Mouse (Mus musculus): ENCODE results near the gene 2410137M14Rik. TPM values are rescaled to one million over a fixed set of nuclear protein-coding genes. Genes with fewer than 3 reads are reported as not detected.

2410137M14Rik gene
- polyA plus RNA-seq, 1 experiment, result 4.7 TPM

- Histone ChIP-seq H3K4me1 (ENCODE audit: control insufficient read depth, insufficient read depth, low read length) (no peaks in the 10 kb centered on the region), H3K27me3 (ENCODE audit: control insufficient read depth, insufficient read depth, low read length, poor library complexity, severe bottlenecking) (no peaks in the 10 kb centered on the region), H3K9me3 (replicated peaks; ENCODE audit: control insufficient read depth, insufficient read depth, low read length, poor library complexity, severe bottlenecking) (no peaks in the 10 kb centered on the region), H3K36me3 (ENCODE audit: control insufficient read depth, insufficient read depth, low read length, poor library complexity, severe bottlenecking) (peaks cover 14% of the 10 kb centered on the region), H3K9ac (ENCODE audit: low read depth, poor library complexity, severe bottlenecking) (no peak overlapping the region), H3K4me3 (ENCODE audit: low read depth, low read length) (no peak overlapping the region), H3K27ac (ENCODE audit: insufficient read depth, low read length) (no peak overlapping the region)
- no peak for TF ChIP-seq POLR2A (IDR thresholded peaks at IDR 0.05; ENCODE audit: insufficient read depth, low read length)
- no peak for TF ChIP-seq EP300 (IDR thresholded peaks at IDR 0.05; ENCODE audit: insufficient read depth, low read depth, low read length)
- TF ChIP-seq CTCF (IDR thresholded peaks at IDR 0.05; ENCODE audit: low read depth, low read length), result no peak
Observed at GRCm38 (mm10) chr17:36949265-36949664, 31.8 kb downstream of the 2410137M14Rik start.

DNA sequence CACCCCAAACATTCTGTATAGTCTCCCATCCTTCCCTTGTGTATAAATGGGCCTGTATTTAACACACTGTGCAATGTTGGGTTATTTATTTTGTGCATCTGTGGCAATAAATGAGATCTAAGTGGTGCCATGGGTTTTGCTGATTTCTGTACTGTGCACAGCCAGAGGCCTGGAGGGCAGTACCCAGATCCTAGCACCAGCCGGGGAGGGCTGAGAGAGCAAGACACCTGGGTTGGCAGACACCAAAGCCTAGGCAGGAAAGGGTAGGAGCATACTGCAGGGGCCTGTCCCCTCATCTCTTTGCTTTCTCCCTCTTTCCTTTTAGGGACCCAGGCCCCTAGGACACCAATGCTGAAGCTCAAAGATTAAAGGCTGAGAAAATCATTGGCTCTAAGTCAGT, 32.8 kb downstream of the 2410137M14Rik start:
- Histone ChIP-seq H3K4me3 (ENCODE audit: low read depth, low read length) (no peak overlapping the region), H3K27me3 (ENCODE audit: control insufficient read depth, insufficient read depth, low read length, poor library complexity, severe bottlenecking) (no peaks in the 10 kb centered on the region), H3K36me3 (ENCODE audit: control insufficient read depth, insufficient read depth, low read length, poor library complexity, severe bottlenecking) (peaks cover 12% of the 10 kb centered on the region), H3K4me1 (ENCODE audit: control insufficient read depth, insufficient read depth, low read length) (no peaks in the 10 kb centered on the region), H3K9me3 (replicated peaks; ENCODE audit: control insufficient read depth, insufficient read depth, low read length, poor library complexity, severe bottlenecking) (no peaks in the 10 kb centered on the region), H3K27ac (ENCODE audit: insufficient read depth, low read length) (no peak overlapping the region), H3K9ac (ENCODE audit: low read depth, poor library complexity, severe bottlenecking) (no peak overlapping the region)
- no peak for TF ChIP-seq POLR2A (IDR thresholded peaks at IDR 0.05; ENCODE audit: insufficient read depth, low read length)
- no peak for TF ChIP-seq CTCF (IDR thresholded peaks at IDR 0.05; ENCODE audit: low read depth, low read length)
- no peak for TF ChIP-seq EP300 (IDR thresholded peaks at IDR 0.05; ENCODE audit: insufficient read depth, low read depth, low read length)

- peaks cover 2% of the 10 kb centered on the region for H3K4me1 ChIP-seq (ENCODE audit: control insufficient read depth, insufficient read depth, low read length)
- H3K27me3 ChIP-seq (ENCODE audit: control insufficient read depth, insufficient read depth, low read length, poor library complexity, severe bottlenecking), result no peaks in the 10 kb centered on the region
- H3K9ac ChIP-seq (ENCODE audit: low read depth, poor library complexity, severe bottlenecking), result peak overlapping the region; percentile 83
- H3K27ac ChIP-seq (ENCODE audit: insufficient read depth, low read length), result peak overlapping the region; percentile 71; the same call in 1 of the 2 replicates
- TF ChIP-seq EP300 (IDR thresholded peaks at IDR 0.05; ENCODE audit: insufficient read depth, low read depth, low read length) (0 out of 2 replicates have a peak, but pooled peaks have one; percentile 16), POLR2A (IDR thresholded peaks at IDR 0.05; ENCODE audit: insufficient read depth, low read length) (peak; percentile 6), CTCF (IDR thresholded peaks at IDR 0.05; ENCODE audit: low read depth, low read length) (peak; percentile 19)
- H3K9me3 ChIP-seq (replicated peaks; ENCODE audit: control insufficient read depth, insufficient read depth, low read length, poor library complexity, severe bottlenecking), result no peaks in the 10 kb centered on the region
- H3K4me3 ChIP-seq (ENCODE audit: low read depth, low read length), result peak overlapping the region; percentile 87
- peaks cover 12% of the 10 kb centered on the region for H3K36me3 ChIP-seq (ENCODE audit: control insufficient read depth, insufficient read depth, low read length, poor library complexity, severe bottlenecking)
Observed at GRCm38 (mm10) chr17:36947051-36947819, 33.8 kb downstream of the 2410137M14Rik start.

- TF ChIP-seq CTCF (IDR thresholded peaks at IDR 0.05; ENCODE audit: low read depth, low read length) (no peak), POLR2A (IDR thresholded peaks at IDR 0.05; ENCODE audit: insufficient read depth, low read length) (no peak), EP300 (IDR thresholded peaks at IDR 0.05; ENCODE audit: insufficient read depth, low read depth, low read length) (no peak)
- Histone ChIP-seq H3K27me3 (ENCODE audit: control insufficient read depth, insufficient read depth, low read length, poor library complexity, severe bottlenecking) (no peaks in the 10 kb centered on the region), H3K27ac (ENCODE audit: insufficient read depth, low read length) (0 out of 2 replicates have a peak overlapping the region, but pooled peaks have one; percentile 5), H3K9me3 (replicated peaks; ENCODE audit: control insufficient read depth, insufficient read depth, low read length, poor library complexity, severe bottlenecking) (no peaks in the 10 kb centered on the region), H3K4me3 (ENCODE audit: low read depth, low read length) (no peak overlapping the region), H3K9ac (ENCODE audit: low read depth, poor library complexity, severe bottlenecking) (peak overlapping the region; percentile 60; the same call in 1 of the 2 replicates), H3K4me1 (ENCODE audit: control insufficient read depth, insufficient read depth, low read length) (peaks cover 2% of the 10 kb centered on the region), H3K36me3 (ENCODE audit: control insufficient read depth, insufficient read depth, low read length, poor library complexity, severe bottlenecking) (peaks cover 6% of the 10 kb centered on the region)
Observed at GRCm38 (mm10) chr17:36944121-36944775, 36.8 kb downstream of the 2410137M14Rik start.

DNA sequence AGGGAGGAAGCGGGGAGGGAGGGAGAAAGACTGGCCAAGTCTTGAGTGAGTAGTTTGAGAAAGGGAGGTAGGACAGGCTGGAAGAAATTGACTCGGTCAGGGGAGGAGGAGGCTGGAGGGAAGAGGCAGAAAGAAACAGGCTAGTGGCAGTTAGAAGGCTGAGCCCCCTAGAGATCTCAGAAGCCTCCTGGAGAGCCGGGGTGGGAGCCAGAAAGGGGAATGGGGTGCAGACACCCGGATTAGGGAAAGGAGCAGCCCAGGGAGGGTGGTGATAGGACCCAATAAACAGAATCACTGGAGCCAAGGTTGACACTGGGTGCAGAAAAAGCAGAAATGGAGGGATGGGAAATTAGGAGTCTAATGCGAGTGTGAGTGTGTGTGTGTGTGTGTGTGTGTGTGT, 37.3 kb downstream of the 2410137M14Rik start:
- H3K27me3 ChIP-seq (ENCODE audit: control insufficient read depth, insufficient read depth, low read length, poor library complexity, severe bottlenecking), result no peaks in the 10 kb centered on the region

More for the DNA sequence above, 37.3 kb downstream of the 2410137M14Rik start:
- H3K9ac ChIP-seq (ENCODE audit: low read depth, poor library complexity, severe bottlenecking), result peak overlapping the region; percentile 60
- no peaks in the 10 kb centered on the region for H3K9me3 ChIP-seq (replicated peaks; ENCODE audit: control insufficient read depth, insufficient read depth, low read length, poor library complexity, severe bottlenecking)
- no peak overlapping the region; the same call in 1 of the 2 replicates for H3K4me3 ChIP-seq (ENCODE audit: low read depth, low read length)
- H3K4me1 ChIP-seq (ENCODE audit: control insufficient read depth, insufficient read depth, low read length), result peaks cover 2% of the 10 kb centered on the region
- peaks cover under 1% of the 10 kb centered on the region; the same call in 1 of the 2 replicates for H3K36me3 ChIP-seq (ENCODE audit: control insufficient read depth, insufficient read depth, low read length, poor library complexity, severe bottlenecking)
- TF ChIP-seq EP300 (IDR thresholded peaks at IDR 0.05; ENCODE audit: insufficient read depth, low read depth, low read length) (no peak), CTCF (IDR thresholded peaks at IDR 0.05; ENCODE audit: low read depth, low read length) (no peak), POLR2A (IDR thresholded peaks at IDR 0.05; ENCODE audit: insufficient read depth, low read length) (no peak)
- no peak overlapping the region for H3K27ac ChIP-seq (ENCODE audit: insufficient read depth, low read length)

Data from ES-Bruce4 (cell line).